Mouse (Mus musculus) kidney, postnatal 0 days (tissue): Measurements from ENCODE around the gene Atraid. TPM values are rescaled to one million over a fixed set of nuclear protein-coding genes. Genes with fewer than 3 reads are reported as not detected.
"Not testable (repeated sequence)": the region's sequence is repeated elsewhere in the genome, so short reads cannot be mapped to it uniquely, and the experiment has no call there.

ENCODE experiments used
- ATAC-seq: fragments of 200-750 bp; cut with Nextera tagmentation; replicated peaks from 2 replicates; pipeline ENCODE4 v1.8.0; 2017; ENCODE audit warnings: low read depth, moderate number of reproducible peaks, moderate TSS enrichment, moderate library complexity; ENCODE audit not compliant: low FRiP score
- DNase-seq: peaks from one replicate; pipeline ENCODE4 v3.0.0-alpha.2; 2016; ENCODE audit warnings: low spot score
- H3K27ac ChIP-seq: fragments of 300-500 bp; sonication (generic); 2 replicates; pipeline ENCODE4 v1.5.1; 2014; ENCODE audit warnings: mild to moderate bottlenecking
- H3K27me3 ChIP-seq: fragments of 300-500 bp; sonication (generic); 2 replicates; pipeline ENCODE4 v1.6.1; 2014; ENCODE audit warnings: low read length, mixed read lengths; ENCODE audit not compliant: insufficient read depth
- H3K36me3 ChIP-seq: fragments of 300-500 bp; sonication (generic); 2 replicates; pipeline ENCODE4 v1.6.1; 2014; ENCODE audit warnings: low read length, mixed read lengths; ENCODE audit not compliant: insufficient read depth
- H3K4me1 ChIP-seq: fragments of 300-500 bp; sonication (generic); replicated peaks from 2 replicates; pipeline ENCODE4 v1.6.1; 2014; ENCODE audit warnings: antibody characterized with exemption, low read length, mixed read lengths; ENCODE audit not compliant: insufficient read depth
- H3K4me2 ChIP-seq: fragments of 300-500 bp; sonication (generic); 2 replicates; pipeline ENCODE4 v1.6.1; 2014; ENCODE audit warnings: mild to moderate bottlenecking, low read length, moderate library complexity, mixed read lengths
- H3K4me3 ChIP-seq: fragments of 300-500 bp; sonication (generic); replicated peaks from 2 replicates; pipeline ENCODE4 v1.5.1; 2014; ENCODE audit warnings: low read depth, low read length
- H3K9ac ChIP-seq: fragments of 300-500 bp; sonication (generic); 2 replicates; pipeline ENCODE4 v1.6.1; 2014; ENCODE audit warnings: low read depth, low read length
- H3K9me3 ChIP-seq: fragments of 300-500 bp; sonication (generic); replicated peaks from 2 replicates; pipeline ENCODE4 v1.6.1; 2016; ENCODE audit warnings: low read length, inconsistent platforms, mixed read lengths
- CTCF ChIP-seq: IDR thresholded peaks from 2 replicates; pipeline ENCODE4 v1.5.1; 2016; ENCODE audit warnings: antibody characterized with exemption, low read depth, mild to moderate bottlenecking, moderate library complexity
- WGBS: fragments of 180-500 bp; shearing (Covaris S2); extraction: QIAGEN DNeasy Blood & Tissue Kit; methylation state at CpG from one replicate; pipeline ENCODE4 v1.1.7; 2014; 5-methylcytosine and 5-hydroxymethylcytosine counted together
- polyA plus RNA-seq: library from polyadenylated mRNA; unstranded; fragments of >200 nt; fragmentation: Nextera tagmentation; extraction: Ambion mirVana; gene quantifications from 2 replicates; pipeline ENCODE4 v1.2.1, GENCODE M21; 2015

Gene Atraid
- polyA plus RNA-seq, 1 experiment from 2014 or later: 290 TPM

DNA sequence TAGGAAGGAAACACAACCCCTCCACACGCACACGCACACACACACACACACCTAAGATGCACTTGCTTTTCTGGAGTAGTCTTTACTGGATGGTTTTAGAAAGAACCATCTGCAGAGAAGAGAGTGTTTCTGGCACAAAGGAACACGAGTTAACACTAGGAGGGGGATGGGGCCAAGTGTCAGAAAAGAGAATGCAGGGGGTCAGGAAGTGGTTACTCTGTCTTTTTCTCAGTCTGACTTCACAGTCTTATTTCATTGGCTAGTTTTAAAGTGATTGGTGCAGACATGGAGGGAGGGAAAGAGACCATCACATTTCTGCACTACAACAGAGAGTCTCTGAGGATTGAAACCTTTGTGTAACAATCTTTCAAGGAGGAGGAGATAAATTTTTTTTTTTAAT, 35.4 kb upstream of the Atraid start:
- no peak for TF ChIP-seq CTCF

GRCm38 (mm10) chr5:31015913-31016312, 32.2 kb upstream of the Atraid start:
- no peak for TF ChIP-seq CTCF
- Histone ChIP-seq H3K4me1 (no peaks in the 10 kb centered on the region), H3K9ac (no peak overlapping the region), H3K36me3 (no peaks in the 10 kb centered on the region), H3K4me2 (no peak overlapping the region), H3K4me3 (no peak overlapping the region), H3K27ac (no peak overlapping the region), H3K9me3 (no peaks in the 10 kb centered on the region), H3K27me3 (no peaks in the 10 kb centered on the region)
- no peak for DNase-seq
- ATAC-seq: no peak
- WGBS: 56% methylated on average over 2 of the region's 2 CpGs

More for the DNA sequence above, 35.4 kb upstream of the Atraid start:
- DNase-seq (no peak), ATAC-seq (no peak)
- Histone ChIP-seq H3K27me3 (no peaks in the 10 kb centered on the region), H3K4me2 (no peak overlapping the region), H3K4me3 (no peak overlapping the region), H3K36me3 (no peaks in the 10 kb centered on the region), H3K27ac (no peak overlapping the region), H3K4me1 (no peaks in the 10 kb centered on the region), H3K9me3 (no peaks in the 10 kb centered on the region), H3K9ac (no peak overlapping the region)
- 60% methylated on average over 3 of the region's 3 CpGs for WGBS

GRCm38 (mm10) chr5:31021790-31022189, 26.3 kb upstream of the Atraid start:
- H3K9me3 ChIP-seq, H3K4me3 ChIP-seq, H3K9ac ChIP-seq, H3K27me3 ChIP-seq, ATAC-seq, H3K36me3 ChIP-seq, H3K4me1 ChIP-seq, H3K4me2 ChIP-seq, H3K27ac ChIP-seq, DNase-seq: not testable (repeated sequence)
- WGBS: 91% methylated on average over 4 of the region's 5 CpGs

GRCm38 (mm10) chr5:31022690-31023089, 25.4 kb upstream of the Atraid start:
- 47% methylated on average over 1 of the region's 1 CpGs for WGBS
- no peaks in the 10 kb centered on the region for H3K36me3 ChIP-seq
- H3K27me3 ChIP-seq: no peaks in the 10 kb centered on the region
- no peak for ATAC-seq
- no peaks in the 10 kb centered on the region for H3K9me3 ChIP-seq
- H3K4me2 ChIP-seq: no peak overlapping the region
- TF ChIP-seq CTCF: no peak
- no peak for DNase-seq
- no peak overlapping the region for H3K9ac ChIP-seq
- no peaks in the 10 kb centered on the region for H3K4me1 ChIP-seq
- no peak overlapping the region for H3K27ac ChIP-seq
- H3K4me3 ChIP-seq: no peak overlapping the region

DNA sequence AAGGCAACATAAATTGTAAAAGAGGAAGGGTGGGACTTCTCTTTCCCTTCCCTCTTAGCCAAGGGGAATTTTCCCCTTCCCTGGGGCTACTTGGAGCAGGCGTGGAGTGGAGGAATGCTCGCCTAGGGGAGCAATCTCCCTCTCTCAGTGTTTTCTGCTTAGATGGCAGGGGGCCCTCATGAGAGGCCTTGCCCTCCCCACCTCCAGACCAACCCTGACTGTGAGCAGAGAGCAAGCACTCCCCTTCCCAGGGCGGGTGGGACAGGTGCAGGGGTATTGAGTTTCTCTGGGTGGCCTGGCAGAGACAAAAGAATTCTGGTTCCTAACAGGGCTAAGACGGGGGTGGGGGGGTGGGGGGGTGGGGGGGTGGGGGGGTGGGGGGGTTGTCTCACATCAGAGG, 24.9 kb upstream of the Atraid start:
- H3K27ac ChIP-seq: no peak overlapping the region
- H3K9ac ChIP-seq: no peak overlapping the region
- H3K4me1 ChIP-seq: no peaks in the 10 kb centered on the region
- H3K27me3 ChIP-seq: no peaks in the 10 kb centered on the region
- WGBS: 23% methylated on average over 3 of the region's 4 CpGs
- no peak overlapping the region for H3K4me3 ChIP-seq
- ATAC-seq (no peak), DNase-seq (no peak)
- H3K36me3 ChIP-seq: no peaks in the 10 kb centered on the region
- H3K4me2 ChIP-seq: no peak overlapping the region
- TF ChIP-seq CTCF: no peak
- H3K9me3 ChIP-seq: no peaks in the 10 kb centered on the region

GRCm38 (mm10) chr5:31024641-31025040, 23.5 kb upstream of the Atraid start:
- H3K4me2 ChIP-seq: no peak overlapping the region
- H3K9me3 ChIP-seq: no peaks in the 10 kb centered on the region
- no peaks in the 10 kb centered on the region for H3K4me1 ChIP-seq
- H3K4me3 ChIP-seq: no peak overlapping the region
- TF ChIP-seq CTCF: no peak
- ATAC-seq (no peak), DNase-seq (no peak)
- no peak overlapping the region for H3K9ac ChIP-seq
- H3K27ac ChIP-seq: no peak overlapping the region
- no peaks in the 10 kb centered on the region for H3K27me3 ChIP-seq
- H3K36me3 ChIP-seq: no peaks in the 10 kb centered on the region

DNA sequence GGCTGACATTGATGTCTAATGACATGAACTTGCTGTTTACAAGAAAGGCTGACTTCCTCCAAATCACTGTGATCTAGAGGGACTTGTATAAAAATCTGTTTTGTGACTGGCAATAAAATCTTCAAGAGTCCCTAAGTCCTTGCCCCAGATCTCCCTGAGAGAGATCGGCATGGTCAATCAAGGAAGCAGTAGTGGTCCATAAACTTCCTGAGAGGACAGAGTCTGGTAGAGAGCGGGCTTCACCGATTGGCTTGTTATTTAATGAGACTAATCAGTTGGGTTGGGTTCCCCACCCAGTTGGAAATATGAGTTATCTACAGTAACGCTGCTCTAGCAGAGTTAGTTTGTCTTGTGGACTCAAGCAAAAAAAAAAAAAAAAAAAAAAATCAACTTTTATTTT, 17.2 kb upstream of the Atraid start:
- H3K9ac ChIP-seq: no peak overlapping the region
- no peak overlapping the region for H3K4me3 ChIP-seq
- no peaks in the 10 kb centered on the region for H3K36me3 ChIP-seq
- H3K9me3 ChIP-seq: no peaks in the 10 kb centered on the region
- H3K27ac ChIP-seq: no peak overlapping the region
- TF ChIP-seq CTCF: no peak
- DNase-seq (peak; percentile 61), ATAC-seq (no peak; the same call in 1 of the 2 replicates)
- H3K4me2 ChIP-seq: no peak overlapping the region
- no peaks in the 10 kb centered on the region for H3K27me3 ChIP-seq
- 34% methylated on average over 4 of the region's 4 CpGs for WGBS
- H3K4me1 ChIP-seq: no peaks in the 10 kb centered on the region
